Mouse (Mus musculus) left cerebral cortex, adult 18-20 months (tissue): Measurements from ENCODE around the gene Gm1113. TPM values are rescaled to one million over a fixed set of nuclear protein-coding genes. Genes with fewer than 3 reads are reported as not detected.
A peak's percentile ranks its signal among the peaks of the same experiment; 100 is the strongest.

Experiments
- DNase-seq, 2 experiments: peaks; one replicate each; pipeline ENCODE4 v3.0.0; 2021 to 2022; ENCODE audit warnings: low spot score in 2 of 2, mixed read lengths in 1 of 2
- long read RNA-seq, 2 experiments: library from polyadenylated mRNA; stranded (forward); transcript quantifications; one replicate each; pipeline ENCODE4 v2.0.0; 2021
- total RNA-seq, 2 experiments: library from RNA; stranded (reverse); gene quantifications; 2 replicates each; pipeline ENCODE4 v1.2.3; 2021

Gm1113 gene
- total RNA-seq, result not detected
- long read RNA-seq, experiment 1, result 0 reads
- long read RNA-seq, experiment 2, result 0 reads

DNA sequence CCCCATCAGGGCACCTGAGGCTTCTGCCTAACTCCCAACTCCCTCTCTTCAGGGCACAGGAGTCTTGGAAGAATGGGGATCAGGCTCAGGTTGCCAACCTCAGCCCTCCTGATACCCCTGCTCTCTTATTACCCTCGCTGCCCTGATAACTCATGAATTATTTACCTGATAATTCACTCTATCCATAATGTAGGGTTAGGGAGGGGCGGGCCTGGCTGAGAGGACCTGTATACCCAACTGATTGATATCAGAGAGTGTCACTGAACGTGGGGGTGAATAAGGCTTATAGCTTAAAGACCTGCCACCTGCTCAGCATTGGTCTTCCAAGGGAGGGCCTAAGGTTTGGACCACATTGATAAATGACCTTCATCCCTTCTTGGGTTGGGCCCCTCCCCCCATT is at the start of gene Gm1113:
Gm1113 (minus strand) TSS at position 101 of the 400 bp plus-strand sequence.
- DNase-seq, result no peak

DNA sequence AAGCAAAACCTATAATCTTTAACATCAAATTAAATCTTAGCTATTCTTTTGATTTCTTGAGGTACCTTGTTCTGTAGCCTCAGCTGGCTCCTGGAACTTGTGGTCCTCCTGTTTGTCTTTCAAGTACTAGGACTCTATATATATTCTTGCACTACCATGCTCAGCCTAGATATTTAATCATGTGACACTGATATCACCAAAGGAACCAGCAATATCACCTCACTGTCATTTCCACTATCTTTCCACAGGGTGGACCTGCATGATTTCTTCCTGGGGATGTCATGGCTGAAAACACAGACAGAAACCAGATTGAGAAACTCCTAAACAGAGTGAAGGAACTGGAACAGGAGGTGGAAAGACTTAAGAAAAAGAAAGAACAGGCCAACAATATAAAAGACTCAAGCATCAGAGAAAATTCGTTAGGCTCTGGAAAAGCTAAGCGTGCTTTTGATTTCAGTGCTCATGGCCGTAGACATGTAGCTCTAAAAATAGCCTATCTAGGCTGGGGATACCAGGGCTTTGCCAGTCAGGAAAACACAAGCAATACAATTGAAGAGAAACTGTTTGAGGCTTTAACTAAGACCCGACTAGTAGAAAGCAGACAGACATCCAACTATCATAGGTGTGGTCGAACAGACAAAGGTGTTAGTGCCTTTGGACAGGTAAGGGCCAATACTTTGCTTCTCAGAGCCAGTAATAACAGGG is 46.6 kb upstream of the Gm1113 start:
- no peak for DNase-seq

DNA sequence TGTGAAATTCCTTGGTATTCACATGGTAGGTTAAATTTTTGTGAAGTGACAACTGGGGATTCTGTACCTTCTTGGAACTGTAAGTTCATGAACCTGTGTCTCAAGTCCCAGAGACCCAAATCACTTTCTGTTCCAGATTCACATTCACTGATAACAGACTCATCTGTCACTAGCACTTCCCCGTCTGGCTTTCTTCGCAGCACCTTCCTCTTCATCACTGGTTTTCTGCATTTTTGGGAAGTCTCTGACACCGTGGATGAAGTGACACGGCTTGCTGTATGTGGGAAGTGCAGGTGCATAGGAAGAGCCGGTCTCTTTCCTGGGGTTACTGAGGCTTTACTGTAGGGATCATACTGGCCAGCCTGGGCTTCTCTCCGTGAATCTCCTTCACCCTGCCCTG is 43.5 kb upstream of the Gm1113 start:
- no peak for DNase-seq

- DNase-seq, result no peak
These were observed 43.0 kb upstream of the Gm1113 start for GRCm38 (mm10) chr9:35561076-35561475.

GRCm38 (mm10) chr9:35559009-35559890 is 41.2 kb upstream of the Gm1113 start:
- DNase-seq, result peak; percentile 83 to 87

GRCm38 (mm10) chr9:35558257-35559008 is 40.4 kb upstream of the Gm1113 start, which contains the start of the genes Ddx25 and Pus3:
Ddx25 (minus strand) TSS chr9:35558528.
Pus3 (plus strand) TSS chr9:35558595.
- DNase-seq, result peak; percentile 59 to 79

GRCm38 (mm10) chr9:35556494-35557102 is 38.5 kb upstream of the Gm1113 start:
- DNase-seq, result no peak

DNA sequence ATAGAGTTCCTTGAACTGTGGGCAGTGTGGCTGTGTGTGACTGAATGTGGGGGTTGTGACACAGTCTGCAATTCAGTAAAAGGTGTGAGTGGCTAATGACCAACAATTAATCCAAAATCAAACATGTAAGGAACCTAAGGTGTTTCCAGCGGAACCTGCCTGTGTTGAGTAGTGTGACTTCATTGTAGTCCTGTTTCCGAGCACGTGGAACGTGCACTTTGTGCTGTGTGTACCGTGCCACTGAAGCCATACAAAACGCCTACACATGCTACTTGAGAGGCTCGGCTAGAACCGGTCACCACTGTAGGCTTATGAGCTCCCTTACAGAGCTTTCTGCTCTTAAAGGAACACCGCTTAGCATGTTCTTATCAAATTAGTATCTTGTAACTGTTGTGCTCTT is 30.4 kb upstream of the Gm1113 start:
- no peak for DNase-seq

DNA sequence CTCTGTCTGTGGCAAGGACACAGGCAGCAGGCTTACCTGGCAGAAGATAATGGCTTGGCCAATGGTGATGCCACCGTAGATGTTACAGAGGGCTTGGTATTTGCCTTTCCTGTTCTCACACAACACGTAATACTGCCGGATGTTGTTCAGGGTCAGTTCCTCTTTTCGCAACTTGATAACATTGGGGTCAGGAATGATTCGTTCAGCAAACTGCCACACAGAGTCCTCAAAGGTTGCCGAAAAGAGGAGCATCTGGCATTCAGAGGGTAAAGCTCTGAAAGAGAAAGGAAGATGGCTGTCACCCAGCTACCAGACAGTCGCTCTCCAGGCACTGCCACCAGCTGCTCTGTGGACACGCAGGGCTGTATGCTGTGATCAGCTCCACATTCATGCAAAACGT is 28.7 kb upstream of the Gm1113 start:
- no peak for DNase-seq

- no peak for DNase-seq
These were observed 27.6 kb upstream of the Gm1113 start for GRCm38 (mm10) chr9:35545704-35546103.

GRCm38 (mm10) chr9:35544666-35545065 is 26.6 kb upstream of the Gm1113 start:
- DNase-seq, result no peak

DNA sequence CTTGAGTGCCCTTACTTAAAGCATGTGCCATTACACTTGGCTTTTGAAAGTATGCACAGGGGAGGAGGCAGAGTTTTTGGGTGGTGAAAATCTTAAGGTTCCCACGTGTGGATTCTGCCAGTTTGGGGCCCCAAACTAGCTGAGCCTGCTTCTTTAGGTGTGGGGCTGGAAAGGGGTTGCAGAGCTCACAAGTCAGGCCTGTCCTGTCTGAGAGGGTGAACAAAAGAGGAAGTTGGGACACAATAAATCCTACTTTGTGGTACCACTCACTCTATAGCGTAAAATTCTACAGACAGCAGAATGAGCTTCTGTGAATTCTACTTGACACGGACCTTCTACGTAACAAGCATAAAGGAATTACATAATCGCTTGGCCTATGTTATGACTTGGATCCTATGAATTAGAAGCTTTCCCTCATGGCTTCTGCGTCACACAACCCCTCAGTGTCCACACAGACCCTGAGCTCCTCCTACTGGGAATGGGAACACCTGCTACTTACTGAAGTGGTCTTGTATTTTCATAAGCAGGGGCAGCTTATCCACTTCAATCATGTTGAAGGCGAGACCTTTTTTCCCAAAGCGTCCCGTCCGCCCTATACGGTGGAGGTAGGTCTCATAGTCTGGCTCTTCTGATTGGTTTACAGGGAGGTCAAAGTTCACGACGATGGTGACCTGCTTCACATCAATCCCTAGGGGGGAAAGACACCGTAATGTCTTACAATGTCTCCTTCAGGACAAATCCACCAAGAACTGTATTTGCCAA is 25.2 kb upstream of the Gm1113 start:
- DNase-seq, result no peak

GRCm38 (mm10) chr9:35541941-35542340 is 23.9 kb upstream of the Gm1113 start:
- DNase-seq, result no peak

- DNase-seq, result peak; percentile 73 to 87
These were observed 23.4 kb upstream of the Gm1113 start for GRCm38 (mm10) chr9:35541488-35541887.

DNA sequence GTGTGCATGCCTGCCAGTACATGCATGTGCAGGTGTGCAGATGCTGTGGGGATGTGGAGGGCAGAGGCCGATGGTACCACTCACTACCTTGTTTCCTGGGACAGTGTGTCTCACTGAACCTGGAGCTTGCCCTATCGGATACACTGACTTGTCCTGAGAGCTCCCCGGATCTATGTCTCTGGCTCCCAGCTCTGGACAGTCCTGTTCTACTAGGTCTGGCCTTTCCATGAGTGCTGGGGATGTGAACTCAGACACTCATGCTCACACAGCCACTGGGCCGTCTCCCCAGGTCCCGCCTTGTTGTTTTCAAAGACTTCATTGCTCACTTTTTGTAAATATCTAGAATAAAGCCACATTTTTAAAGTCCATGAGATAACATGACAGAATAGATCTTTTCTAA is 23.0 kb upstream of the Gm1113 start:
- no peak for DNase-seq

GRCm38 (mm10) chr9:35539001-35539750 is 21.1 kb upstream of the Gm1113 start:
- DNase-seq, result no peak

GRCm38 (mm10) chr9:35535876-35536275 is 17.8 kb upstream of the Gm1113 start:
- no peak for DNase-seq

GRCm38 (mm10) chr9:35535110-35535509 is 17.0 kb upstream of the Gm1113 start:
- peak; percentile 48 to 60 for DNase-seq

DNA sequence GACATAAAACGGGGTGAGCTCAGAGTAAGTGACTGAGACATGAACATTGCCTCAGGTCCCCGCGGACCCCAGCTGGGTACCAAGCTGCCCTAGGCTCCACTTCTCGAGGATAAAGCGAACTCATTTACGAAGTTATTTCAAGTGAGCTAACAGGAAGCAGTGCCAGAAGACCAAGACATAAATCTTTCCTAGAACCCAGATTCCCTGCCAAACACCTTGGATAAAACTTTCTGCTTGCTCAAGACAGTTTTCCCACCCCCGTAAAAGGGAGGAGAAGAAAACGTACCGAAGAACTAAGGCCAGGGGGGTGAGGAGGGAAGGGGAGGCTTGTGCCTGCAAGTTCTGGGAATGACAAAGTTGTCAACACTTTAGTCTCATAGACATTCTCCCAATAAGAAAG is 15.2 kb upstream of the Gm1113 start:
- no peak for DNase-seq

DNA sequence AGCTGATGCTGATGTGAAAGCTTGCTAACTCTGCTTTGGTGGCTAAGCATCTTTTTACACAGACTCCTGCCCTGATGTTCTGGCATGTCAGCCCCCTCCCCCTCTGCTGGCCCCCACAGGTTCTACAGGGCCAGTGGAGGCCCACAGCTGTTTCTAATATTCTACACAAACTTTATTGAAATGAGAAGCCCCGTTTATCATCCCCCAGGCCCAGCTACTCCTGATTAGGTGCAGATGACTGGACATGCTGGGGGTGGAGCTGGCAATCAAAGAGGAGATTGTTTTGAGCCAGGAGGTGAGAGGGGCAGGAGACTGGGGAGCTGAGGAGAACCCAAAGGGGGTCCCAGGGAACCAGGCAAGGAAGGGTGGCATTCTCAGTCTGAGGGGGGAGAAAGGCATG is 11.7 kb upstream of the Gm1113 start:
- DNase-seq, result no peak
